ENCODE assay signal across 8 mouse cellular contexts in the genomic region with DNA sequence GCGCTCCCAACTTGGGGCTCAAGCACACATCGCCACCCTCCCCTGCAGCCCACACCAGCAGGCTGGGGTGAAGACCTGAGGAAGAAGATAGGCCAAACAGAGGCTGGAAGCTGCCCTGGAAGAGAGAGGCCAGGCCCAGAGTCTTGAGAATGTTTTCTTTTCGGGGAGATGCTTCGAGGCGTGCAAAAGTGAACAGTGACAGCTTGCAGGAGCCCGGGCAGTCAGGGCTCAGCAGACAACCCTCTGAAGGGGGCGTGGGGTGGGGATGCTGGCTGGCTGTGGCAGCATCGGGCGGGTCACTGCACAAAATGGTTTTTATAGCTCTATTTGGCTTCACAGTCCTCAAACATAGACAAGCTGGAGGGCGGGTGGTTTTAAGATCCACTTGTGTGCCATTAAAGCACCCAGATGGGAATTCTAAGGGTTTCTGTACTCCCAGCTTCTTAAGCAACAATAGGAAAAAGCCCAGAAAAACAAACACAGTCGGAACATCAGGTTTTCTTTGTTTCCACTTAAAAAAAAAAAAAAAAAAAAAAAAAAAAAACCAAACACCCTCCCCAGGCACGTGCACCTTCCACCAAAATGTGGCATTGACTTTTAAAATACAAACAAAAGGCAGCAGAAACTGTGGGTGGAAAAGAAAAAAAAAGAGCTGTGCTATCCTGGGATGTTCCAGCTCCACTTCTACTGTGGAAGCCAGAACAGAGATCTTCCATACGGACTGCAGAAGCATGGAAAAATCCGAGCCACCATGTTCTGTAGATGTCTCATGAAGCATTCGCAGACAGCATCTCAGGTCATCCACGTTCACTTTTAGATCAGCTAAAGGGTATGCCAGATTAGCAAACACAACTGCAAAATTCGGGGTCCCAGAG.
A peak's percentile ranks its signal among the peaks of the same experiment; 100 is the strongest.
DNase-seq lines count a peak whose midpoint lies in the region; ATAC-seq and TF ChIP-seq lines count a peak whose summit lies in the region.

No protein-coding gene starts in this region.

- peak overlapping the region; percentile 16; the same call in 1 of the 2 replicates for H3K9ac ChIP-seq in forebrain, embryonic 11.5 days (ENCODE audit: low read length)
- no peak overlapping the region; the same call in 1 of the 2 replicates for H3K9ac ChIP-seq in forebrain, embryonic 16.5 days (replicated peaks; ENCODE audit: low read depth, low read length)
- no peak overlapping the region for H3K9ac ChIP-seq in lung, postnatal 0 days (replicated peaks; ENCODE audit: low read depth)
- H3K9ac ChIP-seq in stomach, embryonic 16.5 days (ENCODE audit: low read length) = peak overlapping the region; percentile 62

- H3K27ac ChIP-seq in forebrain, embryonic 11.5 days (ENCODE audit: low read depth, low read length) = no peak overlapping the region
- no peak overlapping the region for H3K27ac ChIP-seq in forebrain, embryonic 16.5 days (ENCODE audit: low read length)
- peak overlapping the region; percentile 95 for H3K27ac ChIP-seq in lung, postnatal 0 days (ENCODE audit: low read length)
- H3K27ac ChIP-seq in stomach, embryonic 16.5 days (ENCODE audit: low read length) = peak overlapping the region; percentile 89

- TF ChIP-seq EP300 in lung, postnatal 0 days (IDR thresholded peaks at IDR 0.05) = peak; percentile 90

- no peak for ATAC-seq in forebrain, embryonic 11.5 days (replicated peaks; ENCODE audit: low FRiP score)
- no peak for ATAC-seq in forebrain, embryonic 16.5 days
- peak; percentile 75 for ATAC-seq in lung, postnatal 0 days
- no peak for ATAC-seq in stomach, embryonic 16.5 days (ENCODE audit: insufficient read depth, low FRiP score)

- H3K27me3 ChIP-seq in forebrain, embryonic 11.5 days (ENCODE audit: control insufficient read depth, insufficient read depth, low read length) = no peaks in the 10 kb centered on the region; the same call in 1 of the 2 replicates
- no peaks in the 10 kb centered on the region for H3K27me3 ChIP-seq in forebrain, embryonic 16.5 days (replicated peaks; ENCODE audit: control insufficient read depth, insufficient read depth, low read length)
- H3K27me3 ChIP-seq in lung, postnatal 0 days (replicated peaks; ENCODE audit: insufficient read depth, low read length) = no peaks in the 10 kb centered on the region
- H3K27me3 ChIP-seq in stomach, embryonic 16.5 days (ENCODE audit: control insufficient read depth, insufficient read depth, low read length) = no peaks in the 10 kb centered on the region

- H3K4me2 ChIP-seq in forebrain, embryonic 11.5 days (ENCODE audit: low read depth, low read length, severe bottlenecking) = no peak overlapping the region
- no peak overlapping the region for H3K4me2 ChIP-seq in forebrain, embryonic 16.5 days (ENCODE audit: low read length)
- peak overlapping the region; percentile 29 for H3K4me2 ChIP-seq in lung, postnatal 0 days (replicated peaks; ENCODE audit: low read depth, low read length)
- H3K4me2 ChIP-seq in stomach, embryonic 16.5 days (ENCODE audit: low read depth, low read length) = peak overlapping the region; percentile 27; the same call in 1 of the 2 replicates

- intact Hi-C loops in left cerebral cortex, postnatal 36 days (cut with DNase I) = loop anchor here (5.0 kb wide), 1 partner anchor 469 kb away; no protein-coding TSS in a partner anchor

- H3K4me3 ChIP-seq in forebrain, embryonic 11.5 days (ENCODE audit: low read depth, low read length) = no peak overlapping the region
- H3K4me3 ChIP-seq in forebrain, embryonic 16.5 days (replicated peaks; ENCODE audit: low read length) = no peak overlapping the region
- H3K4me3 ChIP-seq in lung, postnatal 0 days (ENCODE audit: low read depth, low read length) = no peak overlapping the region
- H3K4me3 ChIP-seq in stomach, embryonic 16.5 days (replicated peaks; ENCODE audit: low read length) = no peak overlapping the region

- 58% methylated on average over 17 of the region's 17 CpGs for WGBS in forebrain, embryonic 11.5 days
- WGBS in forebrain, embryonic 16.5 days = 58% methylated on average over 17 of the region's 17 CpGs
- 31% methylated on average over 17 of the region's 17 CpGs for WGBS in lung, postnatal 0 days
- 42% methylated on average over 17 of the region's 17 CpGs for WGBS in stomach, embryonic 16.5 days

- no peaks in the 10 kb centered on the region for H3K9me3 ChIP-seq in forebrain, embryonic 11.5 days (ENCODE audit: control insufficient read depth, low read length)
- no peaks in the 10 kb centered on the region for H3K9me3 ChIP-seq in forebrain, embryonic 16.5 days (ENCODE audit: control insufficient read depth, low read length)
- H3K9me3 ChIP-seq in lung, postnatal 0 days (ENCODE audit: low read length) = no peaks in the 10 kb centered on the region
- no peaks in the 10 kb centered on the region for H3K9me3 ChIP-seq in stomach, embryonic 16.5 days (replicated peaks; ENCODE audit: control insufficient read depth, low read length)

- DNase-seq in forebrain, embryonic 11.5 days (ENCODE audit: low spot score) = no peak
- DNase-seq in left cerebral cortex, postnatal 36 days (ENCODE audit: low spot score in 2 of 2) = peak; percentile 23 to 26
- no peak for DNase-seq in left cerebral cortex, adult 8-10 months (ENCODE audit: low spot score in 2 of 2)
- DNase-seq in lung, postnatal 0 days (ENCODE audit: low spot score) = peak; percentile 91
- DNase-seq in spleen, adult 18-20 months = no peak
- no peak for DNase-seq in spleen, postnatal 36 days (ENCODE audit: low spot score in 2 of 2)

- no peak for TF ChIP-seq CTCF in lung, postnatal 0 days (IDR thresholded peaks at IDR 0.05)

- peaks cover 3% of the 10 kb centered on the region; the same call in 1 of the 2 replicates for H3K4me1 ChIP-seq in forebrain, embryonic 11.5 days (replicated peaks; ENCODE audit: control insufficient read depth, insufficient read depth, low read length)
- 0 out of 2 replicates have a peak, but pooled peaks cover 7% of the 10 kb centered on the region for H3K4me1 ChIP-seq in forebrain, embryonic 16.5 days (replicated peaks; ENCODE audit: control insufficient read depth, insufficient read depth, low read length)
- H3K4me1 ChIP-seq in lung, postnatal 0 days (ENCODE audit: insufficient read depth, low read depth, low read length) = peaks cover 15% of the 10 kb centered on the region; the same call in 1 of the 2 replicates
- H3K4me1 ChIP-seq in stomach, embryonic 16.5 days (ENCODE audit: control insufficient read depth, insufficient read depth, low read length) = peaks cover 25% of the 10 kb centered on the region

- H3K36me3 ChIP-seq in forebrain, embryonic 11.5 days (ENCODE audit: control insufficient read depth, insufficient read depth, low read length) = no peaks in the 10 kb centered on the region
- H3K36me3 ChIP-seq in forebrain, embryonic 16.5 days (ENCODE audit: control insufficient read depth, insufficient read depth) = no peaks in the 10 kb centered on the region
- no peaks in the 10 kb centered on the region for H3K36me3 ChIP-seq in lung, postnatal 0 days (ENCODE audit: insufficient read depth, low read length)
- no peaks in the 10 kb centered on the region for H3K36me3 ChIP-seq in stomach, embryonic 16.5 days (ENCODE audit: control insufficient read depth, insufficient read depth, low read length)

Comparison
In these comparisons a context has a peak if more than half of its experiments do, and no peak if none do; other contexts are left out.
1. DNase-seq: peak in left cerebral cortex, postnatal 36 days (2 of 2) and lung, postnatal 0 days (single experiment); none in forebrain, embryonic 11.5 days (single experiment), left cerebral cortex, adult 8-10 months (0 of 2), spleen, adult 18-20 months (0 of 2) and spleen, postnatal 36 days (0 of 2).
2. H3K9ac ChIP-seq: peak in forebrain, embryonic 11.5 days (single experiment) and stomach, embryonic 16.5 days (single experiment); none in forebrain, embryonic 16.5 days (single experiment) and lung, postnatal 0 days (single experiment).
3. H3K27ac ChIP-seq: peak in lung, postnatal 0 days (single experiment) and stomach, embryonic 16.5 days (single experiment); none in forebrain, embryonic 11.5 days (single experiment) and forebrain, embryonic 16.5 days (single experiment).
4. H3K4me2 ChIP-seq: peak in lung, postnatal 0 days (single experiment) and stomach, embryonic 16.5 days (single experiment); none in forebrain, embryonic 11.5 days (single experiment) and forebrain, embryonic 16.5 days (single experiment).